Mouse (Mus musculus) skeletal muscle tissue, adult 2 months (tissue): ENCODE measurements around the gene Unc5cl.

Source experiments
- DNase-seq: peaks from one replicate; pipeline ENCODE4 v3.0.0-alpha.2; 2012; ENCODE audit warnings: low read depth, low spot score

The Unc5cl gene

DNA sequence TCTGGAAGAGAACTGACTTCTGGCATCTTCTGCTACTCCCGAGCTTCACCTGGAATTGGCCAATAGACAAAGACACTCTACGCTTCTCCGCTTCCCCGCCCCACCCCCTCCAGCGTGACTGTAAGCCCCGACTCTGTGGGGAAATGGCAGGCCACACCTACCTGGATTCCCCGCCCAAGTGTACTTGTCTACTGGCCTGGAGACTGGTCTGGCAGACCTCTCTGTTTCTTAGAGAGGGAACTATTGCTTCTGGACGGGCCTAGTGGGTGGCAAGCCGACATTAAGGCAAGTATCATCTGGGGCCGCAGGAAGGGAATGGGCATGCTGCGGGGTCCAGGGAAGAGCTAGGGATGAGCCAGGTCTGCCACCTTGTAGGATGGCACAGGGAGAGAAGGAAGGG is at the start of gene Unc5cl:
Gene Unc5cl (plus strand): TSS at position 214 of the 400 bp plus-strand sequence.
- no peak for DNase-seq

DNA sequence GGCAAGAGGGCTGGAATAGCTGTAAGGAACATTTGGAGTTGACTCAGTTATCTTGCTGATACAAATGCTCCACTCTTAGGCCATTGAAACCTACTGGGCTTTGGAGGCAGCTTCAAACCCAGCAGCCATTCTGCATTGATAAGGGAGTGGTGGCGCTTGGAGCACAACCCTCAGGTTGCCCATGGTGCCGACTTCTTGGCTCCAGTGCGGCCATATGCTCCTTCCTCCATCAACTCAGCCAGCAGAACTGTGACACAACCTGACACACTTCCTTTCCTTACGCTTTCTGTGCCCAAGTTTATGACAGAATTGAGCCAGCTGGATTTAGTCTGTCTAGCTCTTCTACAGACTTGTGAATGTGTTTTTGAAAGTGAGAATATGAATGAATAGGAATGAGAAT is 47.5 kb upstream of the Unc5cl start:
- no peak for DNase-seq

DNA sequence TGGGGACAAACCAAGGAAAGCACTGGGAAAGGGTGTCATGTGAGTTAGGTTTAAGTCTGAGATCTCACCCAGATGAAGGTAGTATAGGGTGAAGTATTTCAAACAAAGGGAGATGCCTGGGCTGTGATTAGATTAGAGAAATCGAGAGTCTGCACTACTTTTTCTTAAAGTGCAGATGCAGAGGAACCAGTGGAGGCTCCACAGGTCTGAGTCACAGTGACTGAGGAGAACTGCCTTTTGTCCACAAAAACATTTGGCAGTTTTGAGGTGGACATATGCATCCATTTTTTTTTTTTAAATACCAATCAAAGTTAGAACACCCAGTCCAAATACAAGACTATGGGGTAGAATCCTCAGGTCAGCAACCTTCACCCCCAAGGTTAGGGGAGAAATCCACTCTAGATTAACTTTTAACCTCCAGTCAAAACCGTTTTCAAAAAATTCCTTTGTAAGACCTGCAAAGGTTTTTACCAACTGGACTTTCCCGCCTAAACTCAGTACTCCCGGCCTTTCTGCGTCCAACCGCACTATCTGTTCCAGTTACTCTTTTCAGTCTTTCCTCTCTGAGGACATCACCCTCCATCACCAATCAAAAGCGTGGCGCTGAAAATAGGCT is 46.7 kb upstream of the Unc5cl start:
- DNase-seq = no peak

DNA sequence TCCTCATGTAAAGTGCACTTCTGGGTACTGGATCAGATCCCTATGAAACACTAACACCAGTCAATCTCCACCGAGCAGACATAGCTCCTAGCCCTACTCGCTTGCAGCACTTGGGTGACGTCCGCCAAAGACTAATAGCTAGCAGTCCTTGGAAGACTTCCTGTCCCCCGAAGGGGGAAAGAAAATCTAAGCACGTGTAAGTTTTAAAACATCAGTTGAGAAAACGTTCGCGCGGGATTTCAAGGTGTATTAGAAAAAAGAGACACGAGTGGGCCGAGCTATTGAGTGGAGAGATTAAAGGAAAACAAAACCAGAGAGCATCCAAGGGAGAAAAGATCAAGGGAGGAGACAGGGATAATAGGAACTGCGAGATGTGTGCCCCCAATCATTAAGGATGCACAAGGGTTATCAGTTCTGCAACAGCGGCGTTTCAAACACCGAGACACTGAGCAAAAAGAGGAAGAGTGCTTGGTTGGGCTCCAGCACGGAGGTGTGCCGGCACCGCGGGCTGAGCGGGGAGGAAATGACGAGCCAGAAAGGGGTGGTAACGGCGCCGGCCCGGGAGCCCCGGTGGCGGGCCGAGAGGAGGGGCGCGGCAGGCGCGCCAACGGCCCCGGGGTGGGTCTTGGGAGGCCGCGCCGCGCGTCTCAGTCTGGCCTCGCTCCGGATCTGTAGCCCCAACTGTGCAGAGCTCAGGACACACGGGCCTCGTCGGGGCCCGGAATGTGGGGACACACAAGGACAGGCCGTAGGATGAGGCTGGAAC is 46.0 kb upstream of the Unc5cl start:
- DNase-seq = no peak

DNA sequence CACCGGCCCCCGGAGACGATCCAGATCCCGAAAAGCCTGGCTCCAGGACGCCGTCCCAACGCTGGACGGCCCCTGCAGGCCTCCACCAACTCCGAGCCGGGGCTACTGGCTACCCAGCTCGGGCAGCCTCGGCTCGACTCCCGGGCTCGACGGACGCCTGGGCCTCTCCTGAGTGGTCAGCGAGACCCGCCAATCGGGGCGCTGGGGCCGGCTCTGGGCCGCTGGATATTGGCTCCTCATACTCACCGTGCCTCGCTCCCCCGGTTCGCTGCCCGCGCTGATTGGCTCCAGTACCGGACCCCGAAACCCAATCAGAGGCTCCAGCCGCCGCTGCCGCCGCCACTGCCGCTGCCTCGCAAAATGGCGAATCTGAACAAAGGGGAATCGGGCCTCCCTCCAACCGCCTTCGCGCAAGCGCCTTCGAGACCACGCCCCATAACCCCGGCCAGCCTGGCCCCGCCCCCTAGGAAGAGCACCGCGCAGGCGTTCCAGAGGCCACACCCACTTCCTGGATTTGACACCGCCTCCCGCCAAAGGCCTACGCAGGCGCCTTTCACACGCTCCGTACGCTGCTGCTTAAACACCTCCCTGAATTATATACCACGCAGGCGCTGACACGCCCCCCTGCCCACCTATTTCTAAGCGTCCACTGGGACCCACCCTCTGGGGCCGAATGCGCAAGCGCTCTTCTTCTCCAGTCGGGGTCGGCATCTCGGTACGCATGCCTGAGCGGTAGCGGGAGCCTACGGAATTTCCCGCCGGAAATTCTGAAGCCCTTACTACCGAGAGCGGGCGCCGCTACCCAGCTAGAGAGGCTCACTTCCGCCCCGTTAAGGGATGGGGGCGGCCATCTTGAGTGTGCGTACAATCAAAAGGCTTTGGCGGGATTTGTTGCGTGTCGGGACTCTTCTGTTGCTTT is 45.1 kb upstream of the Unc5cl start, which contains the start of the genes Nfya and Oard1:
Gene Nfya (minus strand): TSS at position 527 of the 919 bp plus-strand sequence.
Gene Oard1 (plus strand): TSS at position 635 of the 919 bp plus-strand sequence.
- DNase-seq = peak; percentile 100

DNA sequence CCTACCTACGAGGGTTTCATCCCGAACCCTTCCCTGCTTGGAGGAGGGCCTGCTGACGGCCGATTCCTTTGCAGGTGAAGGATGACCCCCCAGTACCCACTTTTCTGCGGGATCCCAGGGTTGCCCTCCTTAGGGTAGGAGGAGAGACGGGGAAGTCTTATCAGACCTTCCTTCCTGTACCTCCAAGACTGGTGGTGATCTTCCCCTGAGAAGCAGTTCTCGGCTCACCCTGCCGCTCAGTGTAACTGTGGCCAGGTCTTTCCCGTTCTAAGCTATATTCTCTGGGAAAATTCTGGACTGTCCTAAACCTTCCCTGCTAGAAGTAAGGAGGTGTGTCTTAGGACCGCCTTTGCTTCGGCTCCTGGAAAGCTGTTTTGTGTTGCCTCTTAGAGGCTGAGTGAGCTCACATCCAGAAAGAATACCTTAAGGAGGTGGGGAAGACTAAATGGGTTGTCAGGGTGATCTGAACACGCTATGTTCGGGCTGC is 44.4 kb upstream of the Unc5cl start:
- no peak for DNase-seq

DNA sequence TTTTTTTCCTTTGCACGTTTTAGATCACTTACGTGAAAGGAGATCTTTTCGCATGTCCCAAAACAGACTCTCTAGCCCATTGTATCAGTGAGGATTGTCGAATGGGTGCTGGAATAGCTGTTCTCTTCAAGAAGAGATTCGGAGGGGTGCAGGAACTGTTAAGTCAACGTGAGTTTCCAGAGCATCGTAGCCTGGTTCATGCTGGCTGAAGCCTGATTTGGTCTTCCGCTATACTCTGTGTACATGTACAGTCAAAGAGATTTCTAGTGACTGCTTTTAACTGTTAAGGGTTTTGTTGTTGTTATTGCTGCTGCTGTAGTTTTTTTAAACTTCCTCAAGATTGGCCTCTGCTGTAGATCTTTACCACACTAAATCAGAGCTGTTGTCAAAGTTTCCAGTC is 43.5 kb upstream of the Unc5cl start:
- no peak for DNase-seq

DNA sequence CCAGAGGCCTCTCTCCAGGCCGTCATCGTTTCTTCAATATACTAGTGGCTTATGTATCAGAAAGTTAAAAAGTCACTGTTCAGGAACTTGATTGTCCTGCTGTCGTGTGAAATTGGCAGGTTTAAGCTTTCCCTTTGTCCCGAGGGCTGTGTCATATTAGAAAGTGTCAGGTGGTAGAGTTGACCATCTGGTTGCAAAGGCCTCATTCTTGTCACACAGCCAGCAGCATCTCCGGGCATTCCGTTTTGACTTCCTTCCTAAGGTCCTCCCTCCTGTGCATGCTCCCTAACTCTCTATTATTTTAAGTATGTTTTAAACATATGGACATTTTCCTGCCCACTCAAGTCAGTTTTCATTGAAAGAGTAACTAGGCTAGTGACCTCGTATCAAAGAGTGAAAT is 38.7 kb upstream of the Unc5cl start:
- DNase-seq = no peak

DNA sequence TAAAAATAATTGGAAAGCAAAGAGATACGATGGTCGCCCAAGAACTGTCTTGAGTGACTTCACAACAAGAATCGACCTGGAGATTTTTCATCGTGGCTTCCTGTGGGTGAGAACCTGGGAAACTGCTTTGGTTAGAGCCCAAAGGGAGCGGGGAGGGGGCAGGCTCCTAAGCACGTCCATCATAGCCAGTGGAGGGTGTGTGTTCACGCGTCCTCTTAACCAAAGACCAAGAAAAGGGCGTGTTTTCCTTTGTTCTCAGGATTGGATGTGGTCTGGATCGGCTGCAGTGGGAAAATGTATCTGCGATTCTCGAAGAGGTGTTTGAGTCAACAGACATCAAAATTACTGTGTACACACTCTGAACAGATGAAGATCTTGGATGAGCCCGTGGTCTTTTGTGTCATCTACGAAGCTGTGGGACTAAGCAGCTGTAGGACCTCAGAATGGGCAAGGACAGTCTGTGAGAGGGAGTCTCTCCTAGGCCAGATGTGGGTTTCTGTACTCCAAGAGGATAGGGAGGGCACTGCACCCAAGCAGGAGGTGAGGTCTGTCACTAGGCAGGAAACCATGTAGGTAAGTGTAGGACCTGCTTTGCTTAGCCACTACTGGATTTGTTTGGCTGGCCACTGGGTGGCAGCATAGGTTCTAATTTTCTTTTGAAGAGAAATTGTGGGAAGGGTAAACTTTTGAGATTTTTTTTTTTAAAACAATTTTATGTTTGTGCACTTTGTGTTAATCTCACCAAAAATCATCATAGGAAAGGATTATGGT is 38.1 kb upstream of the Unc5cl start:
- no peak for DNase-seq

DNA sequence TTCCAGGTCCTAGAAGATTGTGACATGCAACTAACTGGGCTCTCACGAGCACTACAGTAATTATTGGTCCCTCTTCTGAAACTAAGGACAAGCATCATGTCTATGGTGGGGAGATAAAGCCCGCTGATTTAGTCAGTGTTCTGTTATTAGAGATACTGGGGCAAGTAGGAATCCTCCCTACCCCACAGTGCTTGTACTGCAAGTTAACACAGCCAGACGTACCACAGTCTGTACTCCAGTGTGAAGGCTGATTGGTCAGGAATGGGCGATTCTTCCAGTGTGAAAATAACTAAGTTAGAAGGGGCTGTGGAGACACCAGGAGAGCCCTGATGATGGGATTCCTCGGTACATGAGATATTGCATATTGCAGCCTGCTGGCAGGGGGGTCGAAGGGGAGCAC is 37.2 kb upstream of the Unc5cl start:
- DNase-seq = no peak

DNA sequence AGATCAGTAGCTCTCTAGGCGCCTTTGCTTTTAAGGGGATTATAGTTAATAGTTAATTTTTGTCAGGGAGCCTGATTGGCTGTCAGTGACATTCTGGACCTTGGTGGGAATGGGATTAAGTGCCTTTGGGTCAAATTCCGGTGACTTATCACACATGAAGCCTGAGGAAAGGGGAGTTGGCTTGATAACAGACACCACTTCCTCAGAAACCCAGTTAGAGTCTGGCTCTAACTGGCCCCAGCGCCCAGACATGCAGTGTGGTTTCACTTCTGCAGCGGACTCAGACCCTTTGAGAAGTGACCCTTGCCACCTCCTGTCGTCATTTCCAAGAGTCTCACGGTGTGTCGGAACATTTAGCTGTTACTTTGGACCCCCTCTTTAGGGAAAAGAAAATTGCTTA is 36.5 kb upstream of the Unc5cl start:
- DNase-seq = no peak

DNA sequence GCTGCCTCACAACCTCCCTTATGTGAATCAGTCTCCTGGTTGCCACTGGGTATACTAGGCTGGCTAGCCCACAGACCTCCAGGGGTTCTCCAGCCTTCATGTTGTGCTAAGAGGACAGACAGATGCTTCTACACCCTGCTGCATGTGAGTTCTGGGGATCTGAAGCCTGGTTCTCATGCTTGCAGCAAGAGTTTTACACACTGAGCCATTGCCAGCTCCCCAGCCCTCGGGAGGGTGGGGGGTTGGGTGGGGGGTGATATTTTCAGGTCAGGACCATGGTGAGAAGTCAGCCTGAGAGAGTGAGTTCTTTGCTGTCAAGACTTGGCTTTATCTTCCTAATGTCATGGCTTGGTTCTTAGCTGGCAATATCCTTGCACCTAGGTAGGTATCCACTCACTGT is 35.9 kb upstream of the Unc5cl start:
- no peak for DNase-seq

DNA sequence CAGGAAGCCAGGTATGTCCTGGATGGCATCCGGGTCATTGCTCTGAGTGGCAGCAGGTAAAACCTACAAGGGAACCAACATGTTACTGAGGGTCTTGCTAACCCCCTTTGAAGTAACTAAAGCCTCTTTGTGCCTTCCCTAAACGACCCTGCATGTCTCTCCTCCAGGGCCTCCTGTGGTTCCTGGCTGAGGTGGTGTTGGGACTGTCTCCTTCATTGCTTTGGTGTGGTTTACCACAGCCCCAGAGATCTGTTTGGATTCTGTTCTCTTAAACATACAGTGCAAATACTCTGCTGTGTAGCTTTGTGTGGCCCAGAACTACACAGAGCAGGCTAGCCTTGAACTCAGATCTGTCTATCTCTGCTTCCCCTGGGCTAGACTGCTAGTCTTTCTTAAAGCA is 35.1 kb upstream of the Unc5cl start:
- no peak for DNase-seq

DNA sequence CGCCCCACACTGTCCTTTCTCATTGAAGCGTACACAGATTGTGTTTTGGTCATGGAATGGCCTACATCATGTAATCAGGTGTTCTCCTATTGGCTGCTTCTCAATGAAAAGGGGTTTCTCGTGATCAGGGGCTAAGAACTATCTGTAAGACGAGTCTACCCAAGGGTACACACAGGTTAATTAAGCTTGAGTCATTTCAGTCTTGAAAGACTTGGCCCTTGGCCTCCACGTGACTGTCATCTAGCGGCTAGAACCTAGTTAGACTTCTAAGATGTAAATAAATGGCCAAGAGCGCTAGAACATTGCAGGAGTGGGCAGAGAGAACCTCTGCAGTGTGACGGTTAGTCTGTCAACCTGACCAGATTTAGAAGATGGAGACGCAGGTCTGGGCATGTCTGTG is 30.5 kb upstream of the Unc5cl start:
- DNase-seq = no peak

DNA sequence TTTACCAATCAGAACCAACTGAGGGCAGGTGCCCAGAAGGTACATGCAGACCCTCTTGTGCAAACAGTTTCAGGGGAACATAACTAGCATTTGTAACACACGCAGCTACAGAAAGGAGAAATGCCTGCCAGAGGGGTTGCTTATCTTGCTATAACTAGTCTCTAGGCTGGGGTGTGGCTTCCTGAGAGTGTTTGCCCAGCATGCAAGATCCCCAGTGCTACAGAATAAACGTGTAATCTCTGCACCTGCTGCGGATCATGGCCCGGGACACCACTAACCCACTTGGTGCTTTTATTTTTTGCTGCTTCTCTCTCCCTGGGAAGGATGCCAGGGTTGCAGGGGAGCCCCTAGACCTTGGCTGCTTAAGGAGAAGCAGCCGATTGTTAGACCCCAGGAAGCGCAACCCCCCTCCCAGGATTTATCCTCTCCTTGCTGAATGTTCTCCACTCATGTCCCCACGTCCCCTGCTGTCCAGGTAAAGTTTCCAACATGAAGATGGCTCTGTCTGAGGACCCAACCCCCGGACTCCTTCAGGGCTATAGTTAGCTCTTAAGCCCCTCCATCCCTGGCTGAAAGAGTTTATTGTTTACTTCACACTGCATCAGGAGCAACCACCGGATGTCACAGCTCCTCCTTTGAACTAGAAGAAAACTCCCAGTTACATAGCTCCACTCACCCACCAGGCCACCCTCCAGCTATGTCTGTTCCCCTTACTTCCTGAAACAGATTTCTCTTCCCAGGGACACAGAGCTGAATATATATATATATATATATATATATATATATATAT is 28.7 kb upstream of the Unc5cl start:
- no peak for DNase-seq

DNA sequence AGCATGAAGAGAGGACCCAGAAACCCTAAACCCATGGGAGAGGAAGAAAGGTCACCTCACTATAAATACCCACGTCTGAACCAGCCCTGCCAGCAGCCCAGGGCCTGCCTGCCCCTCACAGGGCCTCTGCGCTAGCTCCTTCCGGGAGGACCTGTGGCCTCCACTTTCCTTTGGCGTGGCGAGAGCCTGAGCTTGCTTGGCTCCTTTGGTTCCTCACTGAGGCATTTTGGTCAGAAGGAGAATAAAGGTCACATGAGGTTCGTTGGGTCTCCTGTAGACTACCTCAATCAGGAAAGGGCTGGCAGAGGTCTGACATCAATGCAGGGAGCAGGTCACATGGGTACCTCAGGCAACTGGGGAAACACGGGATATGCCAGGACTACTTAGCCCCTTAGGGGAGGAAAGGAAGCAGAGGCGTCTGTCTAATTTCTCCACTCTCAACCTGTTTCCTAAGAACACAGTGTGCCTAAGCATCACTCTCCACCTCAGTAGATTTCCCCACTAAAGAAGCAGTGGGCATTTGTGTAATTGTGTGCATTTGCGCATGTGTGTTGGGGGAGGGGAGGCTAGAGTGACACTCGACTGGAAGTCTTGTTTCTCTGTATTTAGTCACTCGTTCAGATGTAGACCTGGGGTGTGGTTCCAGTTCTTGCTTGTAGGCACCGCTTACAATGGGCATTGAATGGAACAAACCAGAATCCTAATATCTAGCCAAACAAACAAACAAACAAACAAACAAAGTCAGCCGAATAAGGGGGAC is 27.5 kb upstream of the Unc5cl start:
- peak; percentile 76 for DNase-seq

DNA sequence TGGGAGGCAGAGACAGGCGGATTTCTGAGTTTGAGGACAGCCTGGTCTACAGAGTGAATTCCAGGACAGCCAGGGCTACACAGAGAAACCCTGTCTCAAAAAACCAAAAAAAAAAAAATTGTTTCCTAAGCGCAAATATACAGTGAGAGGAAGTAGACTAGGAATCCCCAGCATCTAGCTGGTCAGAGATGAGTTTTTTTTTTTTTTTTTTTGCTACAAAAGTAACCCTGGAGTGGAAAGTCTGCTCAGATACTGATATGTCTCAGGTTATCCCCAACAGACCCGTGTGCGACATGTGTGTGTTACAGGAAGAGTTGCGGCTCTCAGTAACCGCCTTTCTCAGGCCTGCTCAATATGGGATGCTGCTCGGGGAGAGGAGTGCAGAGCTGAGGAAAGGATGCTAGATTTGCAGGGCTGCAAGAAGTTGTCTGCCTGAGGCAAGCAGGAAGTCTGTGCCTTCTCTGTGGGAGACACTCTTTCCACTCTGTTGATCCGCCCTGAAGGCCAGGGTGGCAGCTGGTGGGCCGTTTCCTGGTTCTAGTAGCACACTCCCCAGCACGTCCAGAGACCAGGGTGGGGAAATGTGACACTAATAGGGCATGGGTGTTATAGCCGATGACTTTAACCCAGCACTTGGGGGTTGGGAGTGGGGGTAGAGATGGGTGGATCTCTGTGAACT is 26.7 kb upstream of the Unc5cl start:
- DNase-seq = no peak

DNA sequence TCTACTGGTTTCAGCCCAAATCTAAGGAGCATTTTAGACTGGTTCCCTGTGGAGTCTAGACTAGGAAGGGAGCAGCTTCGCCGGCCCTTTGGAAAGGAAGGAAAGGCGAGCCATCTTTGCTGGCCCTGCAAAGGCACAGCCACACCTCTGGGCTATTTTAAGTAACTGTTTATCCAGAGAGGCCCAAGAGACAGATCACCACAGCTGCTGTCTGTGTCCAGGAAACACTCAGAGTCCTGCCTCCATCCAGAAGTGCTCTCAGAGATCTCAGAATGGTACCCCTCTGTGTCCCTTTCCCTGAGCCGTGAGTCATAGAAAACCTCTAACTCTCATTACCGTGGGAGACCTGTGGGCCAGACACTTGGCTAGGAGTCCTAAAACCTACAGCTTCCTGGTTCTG is 24.3 kb upstream of the Unc5cl start:
- peak; percentile 73 for DNase-seq

DNA sequence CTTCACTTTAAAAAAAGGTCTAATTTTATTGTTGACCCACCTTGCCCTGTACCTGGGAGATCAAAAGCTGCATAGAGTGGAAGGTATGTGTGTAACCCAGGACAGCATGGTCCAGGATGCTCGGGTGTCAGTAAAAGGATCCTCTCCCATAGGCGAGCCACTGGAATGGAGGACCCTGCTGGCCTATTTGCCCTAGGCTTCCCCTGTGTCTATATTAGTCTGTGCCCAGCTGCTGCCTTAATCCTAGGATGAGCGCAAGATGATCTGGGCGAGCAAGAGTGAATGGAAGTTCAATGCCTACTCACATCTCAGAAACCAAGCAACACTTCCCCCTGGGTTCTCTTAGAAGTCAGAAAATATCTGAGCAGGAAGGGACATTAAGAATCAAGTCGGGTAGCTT is 23.6 kb upstream of the Unc5cl start:
- DNase-seq = no peak
